Mouse (Mus musculus): ENCODE results near the gene Sox3. TPM values are rescaled to one million over a fixed set of nuclear protein-coding genes. Genes with fewer than 3 reads are reported as not detected.

Gene Sox3
- polyA plus RNA-seq (2015; fragmentation: Illumina TruSeq; extraction: RNeasy Lipid Tissue Mini Kit (QIAGEN cat#74804); ENCODE audit: insufficient read depth, low read depth, low replicate concordance) = not detected

GRCm38 (mm10) chrX:60892801-60893681 is at the start of gene Sox3:
Gene Sox3, minus strand, starts transcription at chrX:60893430.

Data from pancreas, adult 10 weeks (tissue).